Mouse (Mus musculus) heart, postnatal 14 days (tissue): ENCODE measurements around the gene Tedc1. TPM values are rescaled to one million over a fixed set of nuclear protein-coding genes. Genes with fewer than 3 reads are reported as not detected.
A peak's percentile ranks its signal among the peaks of the same experiment; 100 is the strongest.

Source experiments
- DNase-seq, 2 experiments: peaks; one replicate each; pipeline ENCODE4 v3.0.0; 2021 to 2022
- intact Hi-C: fragments of 180-260 bp; cut with DNase I; formaldehyde crosslinking; loops from one replicate; pipeline ENCODE4 v1.15.1; 2025
- total RNA-seq, 2 experiments: library from RNA; stranded (reverse); gene quantifications; 2 replicates each; pipeline ENCODE4 v1.2.3; 2021

Tedc1 gene
- total RNA-seq, 2 experiments from 2014 or later: 1.1 to 2.1 TPM

GRCm38 (mm10) chr12:113138901-113139864, 17.0 kb upstream of the Tedc1 start:
- no peak for DNase-seq
- intact Hi-C loops: no loop called here

- peak; percentile 95 for DNase-seq
- intact Hi-C loops: loop anchor here (2.0 kb wide), 1 partner anchor 21 kb away; no protein-coding TSS in a partner anchor
Observed at GRCm38 (mm10) chr12:113139908-113140615, 16.2 kb upstream of the Tedc1 start, which contains the start of gene Crip2. Crip2 (plus strand) TSS chr12:113140236.

- intact Hi-C loops: loop anchor here (2.0 kb wide), 1 partner anchor 22 kb away; no protein-coding TSS in a partner anchor
- peak; percentile 69 to 75 for DNase-seq
Observed at GRCm38 (mm10) chr12:113140616-113141411, 15.4 kb upstream of the Tedc1 start.

- peak; percentile 78 to 81 for DNase-seq
- intact Hi-C loops: loop anchor here (2.0 kb wide), 1 partner anchor 23 kb away; no protein-coding TSS in a partner anchor
Observed at GRCm38 (mm10) chr12:113141531-113141973, 14.7 kb upstream of the Tedc1 start.

- intact Hi-C loops: no loop called here
- peak; percentile 86 to 87 for DNase-seq
Observed at GRCm38 (mm10) chr12:113142021-113142975, 13.9 kb upstream of the Tedc1 start.

- DNase-seq: peak; percentile 38 to 49
- intact Hi-C loops: no loop called here
Observed at GRCm38 (mm10) chr12:113143164-113143563, 13.1 kb upstream of the Tedc1 start.

- peak; percentile 58 to 76 for DNase-seq
- intact Hi-C loops: no loop called here
Observed at GRCm38 (mm10) chr12:113144001-113144756, 12.0 kb upstream of the Tedc1 start.

GRCm38 (mm10) chr12:113144886-113145285, 11.3 kb upstream of the Tedc1 start:
- DNase-seq: no peak
- intact Hi-C loops: no loop called here

- DNase-seq: no peak
- intact Hi-C loops: no loop called here
Observed at GRCm38 (mm10) chr12:113145591-113145990, 10.6 kb upstream of the Tedc1 start.

GRCm38 (mm10) chr12:113146112-113147057, 9.8 kb upstream of the Tedc1 start, which contains the start of gene Crip1:
Crip1 (plus strand) TSS chr12:113146316.
- DNase-seq: peak; percentile 86 to 92
- intact Hi-C loops: no loop called here

GRCm38 (mm10) chr12:113147481-113147880, 8.7 kb upstream of the Tedc1 start:
- DNase-seq: peak; percentile 53 to 61

GRCm38 (mm10) chr12:113148381-113149035, 7.7 kb upstream of the Tedc1 start:
- peak; percentile 66 to 75 for DNase-seq
- intact Hi-C loops: no loop called here

More at GRCm38 (mm10) chr12:113147481-113147880, 8.7 kb upstream of the Tedc1 start:
- intact Hi-C loops: no loop called here

- intact Hi-C loops: no loop called here
- DNase-seq: peak in 1 of 2 experiments; percentile 53
Observed at GRCm38 (mm10) chr12:113149341-113149740, 6.9 kb upstream of the Tedc1 start.

- no peak for DNase-seq
- intact Hi-C loops: no loop called here
Observed at GRCm38 (mm10) chr12:113149896-113150295, 6.3 kb upstream of the Tedc1 start.

- DNase-seq: no peak
Observed at GRCm38 (mm10) chr12:113150591-113150990, 5.6 kb upstream of the Tedc1 start.

GRCm38 (mm10) chr12:113151046-113151445, 5.2 kb upstream of the Tedc1 start:
- DNase-seq: peak in 1 of 2 experiments; percentile 49
- intact Hi-C loops: no loop called here

More at GRCm38 (mm10) chr12:113150591-113150990, 5.6 kb upstream of the Tedc1 start:
- intact Hi-C loops: no loop called here
